Mouse (Mus musculus) right cerebral cortex, adult 18-20 months (tissue): ENCODE measurements around the gene Adarb1.
A peak's percentile ranks its signal among the peaks of the same experiment; 100 is the strongest.
"Not testable (repeated sequence)": the region's sequence is repeated elsewhere in the genome, so short reads cannot be mapped to it uniquely, and the experiment has no call there.

Experiments
- DNase-seq: peaks from one replicate; pipeline ENCODE4 v3.0.0; 2022; ENCODE audit warnings: mixed read lengths

Adarb1 gene

GRCm38 (mm10) chr10:77308978-77309377 is 109.1 kb downstream of the Adarb1 start:
- no peak for DNase-seq

GRCm38 (mm10) chr10:77305766-77306165 is 112.3 kb downstream of the Adarb1 start:
- no peak for DNase-seq

- DNase-seq, result no peak
Observed at GRCm38 (mm10) chr10:77304840-77305533, 113.1 kb downstream of the Adarb1 start.

GRCm38 (mm10) chr10:77304362-77304761 is 113.7 kb downstream of the Adarb1 start:
- no peak for DNase-seq

- no peak for DNase-seq
Observed at GRCm38 (mm10) chr10:77300934-77301297, 117.2 kb downstream of the Adarb1 start.

GRCm38 (mm10) chr10:77300237-77300933 is 117.7 kb downstream of the Adarb1 start:
- no peak for DNase-seq

- DNase-seq, result no peak
Observed at GRCm38 (mm10) chr10:77299194-77299593, 118.9 kb downstream of the Adarb1 start.

- no peak for DNase-seq
Observed at GRCm38 (mm10) chr10:77298621-77299020, 119.4 kb downstream of the Adarb1 start.

GRCm38 (mm10) chr10:77294691-77295090 is 123.4 kb downstream of the Adarb1 start:
- DNase-seq, result peak; percentile 30

- no peak for DNase-seq
Observed at GRCm38 (mm10) chr10:77290624-77291366, 127.3 kb downstream of the Adarb1 start.

GRCm38 (mm10) chr10:77289559-77289958 is 128.5 kb downstream of the Adarb1 start:
- no peak for DNase-seq

GRCm38 (mm10) chr10:77288639-77289195 is 129.4 kb downstream of the Adarb1 start:
- no peak for DNase-seq

GRCm38 (mm10) chr10:77287626-77288025 is 130.4 kb downstream of the Adarb1 start:
- DNase-seq, result no peak

- DNase-seq, result no peak
Observed at GRCm38 (mm10) chr10:77284832-77285231, 133.2 kb downstream of the Adarb1 start.

- peak; percentile 74 for DNase-seq
Observed at GRCm38 (mm10) chr10:77282822-77283221, 135.2 kb downstream of the Adarb1 start.

- DNase-seq, result not testable (repeated sequence)
Observed at GRCm38 (mm10) chr10:77282085-77282484, 136.0 kb downstream of the Adarb1 start.

GRCm38 (mm10) chr10:77273798-77274197 is 144.3 kb downstream of the Adarb1 start:
- no peak for DNase-seq

- DNase-seq, result no peak
Observed at GRCm38 (mm10) chr10:77272980-77273730, 144.9 kb downstream of the Adarb1 start.

- no peak for DNase-seq
Observed at GRCm38 (mm10) chr10:77269129-77269528, 148.9 kb downstream of the Adarb1 start.

GRCm38 (mm10) chr10:77267027-77267426 is 151.0 kb downstream of the Adarb1 start:
- DNase-seq, result no peak

- DNase-seq, result no peak
Observed at GRCm38 (mm10) chr10:77266281-77266680, 151.8 kb downstream of the Adarb1 start.

GRCm38 (mm10) chr10:77260166-77260875 is 157.7 kb downstream of the Adarb1 start:
- DNase-seq, result no peak
